Mouse (Mus musculus) lung, adult 2 months (tissue): Measurements from ENCODE around the gene Phgdh.

Source experiments
- CTCF ChIP-seq: fragments of 200-500 bp; IDR thresholded peaks from 2 replicates; pipeline ENCODE4 v1.5.1; 2011; ENCODE audit warnings: mild to moderate bottlenecking, low read length, control low read depth; ENCODE audit not compliant: insufficient read depth
- POLR2A ChIP-seq: fragments of 200-500 bp; IDR thresholded peaks from 2 replicates; pipeline ENCODE4 v1.6.1; 2011; ENCODE audit warnings: low read depth, mild to moderate bottlenecking, control low read depth, low read length, borderline replicate concordance; ENCODE audit errors: extremely low read depth

DNA sequence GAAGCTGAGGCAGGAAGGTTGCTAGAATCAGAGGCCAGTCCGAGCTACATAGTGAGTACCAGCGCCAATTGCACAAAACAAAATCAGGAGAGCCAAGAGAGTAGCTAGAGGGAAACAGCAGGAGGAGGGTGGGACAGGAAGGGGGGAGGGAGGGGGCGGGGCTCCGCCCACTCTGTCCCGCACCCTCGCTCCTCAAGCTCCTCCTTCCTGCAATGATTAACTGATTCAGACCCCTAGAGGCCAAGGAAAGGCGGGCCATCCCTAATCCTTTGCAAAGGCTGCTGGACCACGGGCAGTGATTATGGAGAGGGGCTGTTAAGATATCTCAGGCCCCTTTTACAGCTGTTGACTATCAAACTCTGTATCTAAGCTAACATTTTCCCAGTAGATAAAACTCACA, 8.9 kb upstream of the Phgdh start:
- TF ChIP-seq CTCF, result no peak
- TF ChIP-seq POLR2A, result no peak
